Mouse (Mus musculus): ENCODE measurements around the gene Ipmk.
A peak's percentile ranks its signal among the peaks of the same experiment; 100 is the strongest.
"Not testable (repeated sequence)": the region's sequence is repeated elsewhere in the genome, so short reads cannot be mapped to it uniquely, and the experiment has no call there.

Ipmk gene

GRCm38 (mm10) chr10:71369466-71369865 is 21.9 kb downstream of the Ipmk start:
- no peak for DNase-seq (ENCODE audit: low spot score in 2 of 2)

GRCm38 (mm10) chr10:71371881-71372280 is 24.3 kb downstream of the Ipmk start:
- no peak for DNase-seq (ENCODE audit: low spot score in 2 of 2)

- DNase-seq (ENCODE audit: low spot score in 2 of 2), result no peak
These were observed 26.1 kb downstream of the Ipmk start for GRCm38 (mm10) chr10:71373706-71374105.

GRCm38 (mm10) chr10:71376014-71376413 is 28.5 kb downstream of the Ipmk start:
- DNase-seq (ENCODE audit: low spot score in 2 of 2), result no peak

GRCm38 (mm10) chr10:71380406-71380805 is 32.8 kb downstream of the Ipmk start:
- DNase-seq (ENCODE audit: low spot score in 2 of 2), result no peak

GRCm38 (mm10) chr10:71381471-71382033 is 34.0 kb downstream of the Ipmk start:
- no peak for DNase-seq (ENCODE audit: low spot score in 2 of 2)

- DNase-seq (ENCODE audit: low spot score in 2 of 2), result no peak
These were observed 34.5 kb downstream of the Ipmk start for GRCm38 (mm10) chr10:71382109-71382508.

- DNase-seq (ENCODE audit: low spot score in 2 of 2), result no peak
These were observed 35.4 kb downstream of the Ipmk start for GRCm38 (mm10) chr10:71382858-71383551.

GRCm38 (mm10) chr10:71383552-71383924 is 36.0 kb downstream of the Ipmk start:
- DNase-seq (ENCODE audit: low spot score in 2 of 2), result not testable (repeated sequence)

GRCm38 (mm10) chr10:71384159-71385044 is 36.8 kb downstream of the Ipmk start:
- no peak for DNase-seq (ENCODE audit: low spot score in 2 of 2)

- DNase-seq (ENCODE audit: low spot score in 2 of 2), result no peak
These were observed 41.7 kb downstream of the Ipmk start for GRCm38 (mm10) chr10:71389311-71389710.

GRCm38 (mm10) chr10:71398383-71399145 is 51.0 kb downstream of the Ipmk start:
- DNase-seq (ENCODE audit: low spot score in 2 of 2), result no peak

- DNase-seq (ENCODE audit: low spot score in 2 of 2), result no peak
These were observed 51.8 kb downstream of the Ipmk start for GRCm38 (mm10) chr10:71399399-71399798.

GRCm38 (mm10) chr10:71399987-71400386 is 52.4 kb downstream of the Ipmk start:
- no peak for DNase-seq (ENCODE audit: low spot score in 2 of 2)

- DNase-seq (ENCODE audit: low spot score in 2 of 2), result peak; percentile 31 to 32
These were observed 53.5 kb downstream of the Ipmk start for GRCm38 (mm10) chr10:71400818-71401646.

- no peak for DNase-seq (ENCODE audit: low spot score in 2 of 2)
These were observed 56.1 kb downstream of the Ipmk start for GRCm38 (mm10) chr10:71403638-71404037.

GRCm38 (mm10) chr10:71405523-71406217 is 58.1 kb downstream of the Ipmk start:
- DNase-seq (ENCODE audit: low spot score in 2 of 2), result no peak

- no peak for DNase-seq (ENCODE audit: low spot score in 2 of 2)
These were observed 62.4 kb downstream of the Ipmk start for GRCm38 (mm10) chr10:71409948-71410347.

GRCm38 (mm10) chr10:71413401-71413800 is 65.8 kb downstream of the Ipmk start:
- peak; percentile 22 to 57 for DNase-seq (ENCODE audit: low spot score in 2 of 2)

- DNase-seq (ENCODE audit: low spot score in 2 of 2), result no peak
These were observed 74.0 kb downstream of the Ipmk start for GRCm38 (mm10) chr10:71421531-71421930.
